Mouse (Mus musculus) stomach, postnatal 0 days (tissue): ENCODE measurements around the gene Slc10a4.

Experiments used
- CTCF ChIP-seq: IDR thresholded peaks from 2 replicates; pipeline ENCODE4 v1.5.1; 2016; ENCODE audit warnings: antibody characterized with exemption, low read depth, mild to moderate bottlenecking, moderate library complexity
- EP300 ChIP-seq: optimal IDR thresholded peaks from 2 replicates; pipeline ENCODE3; 2016; ENCODE audit warnings: antibody characterized with exemption

DNA sequence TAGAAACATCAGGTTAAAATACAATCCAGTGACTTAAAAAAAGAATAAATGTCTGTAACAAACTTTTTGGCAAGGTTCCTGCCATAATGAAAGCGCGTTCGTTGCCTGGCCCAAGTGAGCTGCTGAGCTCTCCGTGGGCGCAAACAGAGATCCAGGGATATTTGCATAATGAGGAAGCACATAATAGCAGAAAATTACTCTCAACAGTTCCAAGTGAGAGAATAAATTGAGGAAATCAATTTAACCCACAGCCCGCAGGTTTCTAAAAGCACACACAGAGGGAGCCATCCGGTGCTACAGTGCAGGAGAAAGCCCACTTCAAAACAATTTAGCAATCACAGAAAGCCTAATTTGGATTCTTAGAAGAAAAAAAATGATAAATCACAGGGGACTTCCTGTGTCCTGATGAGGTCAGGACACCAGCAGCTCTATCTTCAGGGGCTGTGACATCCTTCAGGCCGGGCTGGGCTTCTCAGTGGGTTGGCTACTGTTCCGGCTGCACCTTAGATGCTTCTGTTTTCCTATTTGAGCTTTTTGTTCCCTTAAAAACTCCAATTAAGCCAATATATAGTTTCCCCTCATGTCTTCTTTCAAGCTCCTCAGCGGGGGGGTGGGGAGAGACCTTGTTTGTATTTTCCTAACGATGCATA, 54.9 kb downstream of the Slc10a4 start:
- no peak for TF ChIP-seq CTCF
- no peak for TF ChIP-seq EP300
